Mouse (Mus musculus): ENCODE data around the gene Rdx. TPM values are rescaled to one million over a fixed set of nuclear protein-coding genes. Genes with fewer than 3 reads are reported as not detected.

Rdx gene
- polyA plus RNA-seq, 1 experiment from 2014 or later, result 62.6 TPM

GRCm38 (mm10) chr9:52018505-52018904, 28.5 kb upstream of the Rdx start:
- H3K4me1 ChIP-seq (ENCODE audit: control insufficient read depth, insufficient read depth, low read length), result no peaks in the 10 kb centered on the region
- no peak overlapping the region for H3K27ac ChIP-seq (ENCODE audit: low read length)
- H3K27me3 ChIP-seq (ENCODE audit: control insufficient read depth, insufficient read depth, low read depth, low read length), result no peaks in the 10 kb centered on the region
- H3K36me3 ChIP-seq (ENCODE audit: control insufficient read depth, insufficient read depth, low read length), result no peaks in the 10 kb centered on the region
- WGBS, result 93% methylated on average over 1 of the region's 1 CpGs
- H3K9me3 ChIP-seq (replicated peaks; ENCODE audit: control insufficient read depth, low read length, poor library complexity, severe bottlenecking), result no peaks in the 10 kb centered on the region
- H3K9ac ChIP-seq (ENCODE audit: low read depth, low read length), result no peak overlapping the region
- no peak overlapping the region for H3K4me2 ChIP-seq (ENCODE audit: low read length)
- no peak overlapping the region for H3K4me3 ChIP-seq (ENCODE audit: low read depth, low read length)
- no peak for ATAC-seq

GRCm38 (mm10) chr9:52027257-52028020, 19.5 kb upstream of the Rdx start:
- no peaks in the 10 kb centered on the region for H3K36me3 ChIP-seq (ENCODE audit: control insufficient read depth, insufficient read depth, low read length)
- H3K9me3 ChIP-seq (replicated peaks; ENCODE audit: control insufficient read depth, low read length, poor library complexity, severe bottlenecking), result no peaks in the 10 kb centered on the region
- no peak overlapping the region for H3K4me3 ChIP-seq (ENCODE audit: low read depth, low read length)
- no peak for ATAC-seq
- no peak overlapping the region for H3K9ac ChIP-seq (ENCODE audit: low read depth, low read length)
- no peak overlapping the region for H3K27ac ChIP-seq (ENCODE audit: low read length)
- H3K4me1 ChIP-seq (ENCODE audit: control insufficient read depth, insufficient read depth, low read length), result peaks cover 4% of the 10 kb centered on the region; the same call in 1 of the 2 replicates
- 27% methylated on average over 5 of the region's 5 CpGs for WGBS
- H3K4me2 ChIP-seq (ENCODE audit: low read length), result no peak overlapping the region
- H3K27me3 ChIP-seq (ENCODE audit: control insufficient read depth, insufficient read depth, low read depth, low read length), result no peaks in the 10 kb centered on the region

DNA sequence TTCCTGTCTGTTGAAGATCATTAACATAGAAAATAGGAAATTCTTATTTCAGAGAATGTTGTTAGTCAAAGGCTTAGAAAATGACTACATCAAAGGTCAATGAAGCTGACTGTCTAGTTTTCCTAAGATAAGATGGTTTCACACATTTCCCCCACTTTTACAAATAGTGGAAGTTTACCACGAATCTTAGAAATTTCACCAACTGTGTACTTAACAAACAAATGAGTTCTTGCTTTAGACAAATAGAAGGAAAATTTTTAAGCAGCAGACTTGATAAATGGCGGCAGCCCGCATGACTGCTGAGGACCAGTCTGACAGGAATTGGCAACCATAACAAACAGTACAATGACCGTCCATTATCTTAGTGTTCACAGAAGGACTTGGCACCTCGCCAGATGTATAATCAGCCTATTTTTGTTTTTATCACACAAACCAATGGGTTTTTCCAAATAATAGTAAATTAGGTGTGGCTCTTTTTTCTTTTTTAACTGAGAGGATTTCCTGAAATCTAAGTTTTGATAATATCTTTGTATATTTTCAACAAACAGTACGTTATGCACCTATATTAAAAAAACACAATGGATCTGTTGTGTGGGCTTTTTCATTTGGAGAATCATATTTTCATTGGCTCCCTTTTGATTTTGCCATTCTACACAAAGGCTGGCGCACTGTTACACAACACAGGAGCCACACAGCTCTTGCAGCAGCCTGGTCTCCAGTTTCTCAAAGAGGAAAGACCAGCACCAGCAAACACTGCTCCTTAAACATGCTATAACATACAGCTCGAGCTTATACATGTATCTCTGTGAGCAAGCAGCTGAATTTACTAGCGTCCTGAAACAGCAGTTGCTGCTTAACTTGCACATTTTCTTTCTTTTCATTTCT, 18.2 kb upstream of the Rdx start:
- no peak overlapping the region for H3K4me3 ChIP-seq (ENCODE audit: low read depth, low read length)
- no peaks in the 10 kb centered on the region for H3K36me3 ChIP-seq (ENCODE audit: control insufficient read depth, insufficient read depth, low read length)
- 41% methylated on average over 9 of the region's 9 CpGs for WGBS
- peaks cover 4% of the 10 kb centered on the region; the same call in 1 of the 2 replicates for H3K4me1 ChIP-seq (ENCODE audit: control insufficient read depth, insufficient read depth, low read length)
- no peak for ATAC-seq
- H3K9me3 ChIP-seq (replicated peaks; ENCODE audit: control insufficient read depth, low read length, poor library complexity, severe bottlenecking), result no peaks in the 10 kb centered on the region
- no peak overlapping the region for H3K4me2 ChIP-seq (ENCODE audit: low read length)
- H3K9ac ChIP-seq (ENCODE audit: low read depth, low read length), result no peak overlapping the region
- no peak overlapping the region for H3K27ac ChIP-seq (ENCODE audit: low read length)
- H3K27me3 ChIP-seq (ENCODE audit: control insufficient read depth, insufficient read depth, low read depth, low read length), result no peaks in the 10 kb centered on the region

DNA sequence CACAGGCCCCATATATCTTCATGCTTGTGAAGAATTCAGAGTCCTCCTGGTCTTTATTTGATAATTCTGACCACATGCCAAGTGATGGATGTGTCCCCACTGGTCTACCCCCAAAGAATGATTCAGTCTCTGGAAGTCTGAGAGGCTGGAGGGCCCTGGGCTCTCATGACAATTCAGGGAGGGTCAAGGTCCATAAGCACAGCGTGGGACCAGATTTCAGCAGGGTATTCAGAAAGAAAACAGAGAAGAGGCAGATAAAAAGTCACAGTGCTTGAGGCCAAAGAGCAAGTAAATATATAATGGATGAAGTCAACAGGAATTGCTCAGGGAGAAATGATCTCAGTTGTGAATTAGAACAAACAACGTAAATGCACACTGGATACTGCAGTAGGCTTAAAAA, 15.5 kb upstream of the Rdx start:
- Histone ChIP-seq H3K4me3 (ENCODE audit: low read depth, low read length) (no peak overlapping the region), H3K4me2 (ENCODE audit: low read length) (no peak overlapping the region), H3K27ac (ENCODE audit: low read length) (no peak overlapping the region), H3K9ac (ENCODE audit: low read depth, low read length) (no peak overlapping the region), H3K36me3 (ENCODE audit: control insufficient read depth, insufficient read depth, low read length) (no peaks in the 10 kb centered on the region), H3K27me3 (ENCODE audit: control insufficient read depth, insufficient read depth, low read depth, low read length) (no peaks in the 10 kb centered on the region), H3K4me1 (ENCODE audit: control insufficient read depth, insufficient read depth, low read length) (peaks cover 4% of the 10 kb centered on the region; the same call in 1 of the 2 replicates), H3K9me3 (replicated peaks; ENCODE audit: control insufficient read depth, low read length, poor library complexity, severe bottlenecking) (no peaks in the 10 kb centered on the region)
- WGBS, result 40% methylated on average over 2 of the region's 2 CpGs
- ATAC-seq, result no peak

- no peak overlapping the region for H3K27ac ChIP-seq (ENCODE audit: low read length)
- no peaks in the 10 kb centered on the region for H3K27me3 ChIP-seq (ENCODE audit: control insufficient read depth, insufficient read depth, low read depth, low read length)
- ATAC-seq, result no peak
- no peak overlapping the region for H3K4me3 ChIP-seq (ENCODE audit: low read depth, low read length)
- H3K36me3 ChIP-seq (ENCODE audit: control insufficient read depth, insufficient read depth, low read length), result no peaks in the 10 kb centered on the region
- H3K9me3 ChIP-seq (replicated peaks; ENCODE audit: control insufficient read depth, low read length, poor library complexity, severe bottlenecking), result no peaks in the 10 kb centered on the region
- H3K9ac ChIP-seq (ENCODE audit: low read depth, low read length), result no peak overlapping the region
- no peaks in the 10 kb centered on the region for H3K4me1 ChIP-seq (ENCODE audit: control insufficient read depth, insufficient read depth, low read length)
- H3K4me2 ChIP-seq (ENCODE audit: low read length), result no peak overlapping the region
- WGBS, result 93% methylated on average over 1 of the region's 1 CpGs
These were observed 9.5 kb upstream of the Rdx start for GRCm38 (mm10) chr9:52037493-52037892.

GRCm38 (mm10) chr9:52041657-52042056, 5.3 kb upstream of the Rdx start:
- Histone ChIP-seq H3K36me3 (ENCODE audit: control insufficient read depth, insufficient read depth, low read length) (no peaks in the 10 kb centered on the region), H3K4me1 (ENCODE audit: control insufficient read depth, insufficient read depth, low read length) (0 out of 2 replicates have a peak, but pooled peaks cover under 1% of the 10 kb centered on the region), H3K9ac (ENCODE audit: low read depth, low read length) (no peak overlapping the region), H3K27me3 (ENCODE audit: control insufficient read depth, insufficient read depth, low read depth, low read length) (no peaks in the 10 kb centered on the region), H3K4me3 (ENCODE audit: low read depth, low read length) (no peak overlapping the region), H3K4me2 (ENCODE audit: low read length) (no peak overlapping the region), H3K27ac (ENCODE audit: low read length) (no peak overlapping the region), H3K9me3 (replicated peaks; ENCODE audit: control insufficient read depth, low read length, poor library complexity, severe bottlenecking) (no peaks in the 10 kb centered on the region)
- WGBS, result 93% methylated on average over 2 of the region's 2 CpGs
- no peak for ATAC-seq

- Histone ChIP-seq H3K4me2 (ENCODE audit: low read length) (peak overlapping the region; percentile 67), H3K27me3 (ENCODE audit: control insufficient read depth, insufficient read depth, low read depth, low read length) (no peaks in the 10 kb centered on the region), H3K9me3 (replicated peaks; ENCODE audit: control insufficient read depth, low read length, poor library complexity, severe bottlenecking) (no peaks in the 10 kb centered on the region), H3K4me1 (ENCODE audit: control insufficient read depth, insufficient read depth, low read length) (peaks cover 22% of the 10 kb centered on the region), H3K9ac (ENCODE audit: low read depth, low read length) (peak overlapping the region; percentile 44; the same call in 1 of the 2 replicates), H3K27ac (ENCODE audit: low read length) (no peak overlapping the region), H3K36me3 (ENCODE audit: control insufficient read depth, insufficient read depth, low read length) (no peaks in the 10 kb centered on the region), H3K4me3 (ENCODE audit: low read depth, low read length) (peak overlapping the region; percentile 93; the same call in 1 of the 2 replicates)
- ATAC-seq, result no peak
- WGBS, result 34% methylated on average over 5 of the region's 5 CpGs
These were observed 287 bp upstream of the Rdx start for GRCm38 (mm10) chr9:52046686-52047085.

- H3K9ac ChIP-seq (ENCODE audit: low read depth, low read length), result peak overlapping the region; percentile 96
- peaks cover 26% of the 10 kb centered on the region for H3K4me1 ChIP-seq (ENCODE audit: control insufficient read depth, insufficient read depth, low read length)
- 0% methylated on average over 99 of the region's 118 CpGs for WGBS
- no peaks in the 10 kb centered on the region for H3K27me3 ChIP-seq (ENCODE audit: control insufficient read depth, insufficient read depth, low read depth, low read length)
- H3K4me3 ChIP-seq (ENCODE audit: low read depth, low read length), result peak overlapping the region; percentile 93
- peak overlapping the region; percentile 97 for H3K27ac ChIP-seq (ENCODE audit: low read length)
- H3K36me3 ChIP-seq (ENCODE audit: control insufficient read depth, insufficient read depth, low read length), result no peaks in the 10 kb centered on the region
- peak overlapping the region; percentile 67 for H3K4me2 ChIP-seq (ENCODE audit: low read length)
- peak; percentile 95 for ATAC-seq
- H3K9me3 ChIP-seq (replicated peaks; ENCODE audit: control insufficient read depth, low read length, poor library complexity, severe bottlenecking), result no peaks in the 10 kb centered on the region
These were observed 1.1 kb downstream of the Rdx start for GRCm38 (mm10) chr9:52047821-52048649.

Measured in midbrain, embryonic 16.5 days (tissue).